Mouse (Mus musculus) kidney, adult 2 months (tissue): Measurements from ENCODE around the gene Rbm20. TPM values are rescaled to one million over a fixed set of nuclear protein-coding genes. Genes with fewer than 3 reads are reported as not detected.

Source experiments
- DNase-seq: peaks from one replicate; pipeline ENCODE4 v3.0.0; 2021
- H3K27ac ChIP-seq: fragments of 200-500 bp; 2 replicates; pipeline ENCODE4 v1.5.1; 2012; ENCODE audit warnings: low read depth, low read length, control low read depth, inconsistent platforms; ENCODE audit not compliant: insufficient read depth
- H3K27me3 ChIP-seq: fragments of 200-500 bp; replicated peaks from 2 replicates; pipeline ENCODE4 v1.6.1; 2012; ENCODE audit warnings: mild to moderate bottlenecking, moderate library complexity, low read length, inconsistent platforms; ENCODE audit not compliant: control insufficient read depth, insufficient read depth
- H3K36me3 ChIP-seq: fragments of 200-500 bp; 2 replicates; pipeline ENCODE4 v1.6.1; 2012; ENCODE audit warnings: mild to moderate bottlenecking, moderate library complexity, low read length, inconsistent platforms; ENCODE audit not compliant: control insufficient read depth, insufficient read depth
- H3K4me1 ChIP-seq: fragments of 200-500 bp; 2 replicates; pipeline ENCODE4 v1.6.1; 2011; ENCODE audit warnings: low read length; ENCODE audit not compliant: control insufficient read depth, insufficient read depth
- H3K4me3 ChIP-seq: fragments of 200-500 bp; 2 replicates; pipeline ENCODE4 v1.5.1; 2011; ENCODE audit warnings: mild to moderate bottlenecking, low read depth, low read length, control low read depth; ENCODE audit not compliant: insufficient read depth
- CTCF ChIP-seq: fragments of 200-500 bp; conservative IDR thresholded peaks from 2 replicates; pipeline ENCODE4 v1.5.1; 2011; ENCODE audit warnings: low read depth, mild to moderate bottlenecking, control low read depth, low read length, moderate library complexity, mixed read lengths; ENCODE audit not compliant: insufficient read depth, insufficient read length
- POLR2A ChIP-seq: fragments of 200-500 bp; IDR thresholded peaks from one replicate; pipeline ENCODE4 v1.6.1; 2011; ENCODE audit warnings: low read depth, low read length, control low read depth
- WGBS: fragments of 180-500 bp; shearing (Covaris S2); methylation state at CpG from one replicate; pipeline ENCODE4 v1.1.7; 2018; 5-methylcytosine and 5-hydroxymethylcytosine counted together
- polyA plus RNA-seq: library from polyadenylated mRNA; depleted of rRNA; stranded (reverse); fragments of >200 nt; gene quantifications from 2 replicates; pipeline ENCODE4 v1.2.3, GENCODE M21; 2012

The Rbm20 gene
- polyA plus RNA-seq, 1 experiment = 4.3 TPM

DNA sequence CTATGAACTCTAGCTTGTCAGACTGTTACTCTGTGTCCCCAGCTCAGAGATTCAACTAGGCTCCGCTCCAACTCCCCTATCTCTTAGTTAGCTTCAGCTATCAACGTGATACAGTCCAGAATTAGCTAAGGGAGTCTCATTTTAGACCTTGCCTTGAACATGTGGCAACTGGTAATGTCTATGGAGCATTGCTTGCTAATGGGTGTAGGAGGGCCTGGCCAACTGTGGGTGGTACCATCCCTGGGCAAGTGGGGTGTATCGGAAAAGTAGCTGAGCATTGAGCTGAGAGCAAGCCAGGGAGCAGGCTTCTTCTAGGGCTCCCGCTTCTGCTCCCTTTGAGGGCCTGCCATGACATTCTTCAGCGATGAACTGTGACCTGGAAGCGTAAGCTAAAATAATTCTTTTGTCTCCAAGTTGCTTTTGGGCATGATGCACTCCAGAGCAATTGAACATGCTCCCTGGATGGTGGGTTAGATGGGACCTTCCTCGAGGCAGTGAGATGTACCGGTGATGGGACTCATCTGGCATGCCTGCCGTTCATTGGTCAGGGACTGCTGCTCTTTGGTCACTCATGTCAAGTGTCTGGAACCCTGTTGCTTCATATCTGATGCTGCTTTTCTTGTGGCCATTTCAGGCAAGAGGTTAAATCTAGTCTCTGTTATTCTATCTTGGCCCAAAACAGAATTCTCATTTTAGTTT, 16.2 kb upstream of the Rbm20 start:
- 68% methylated on average over 9 of the region's 9 CpGs for WGBS
- H3K27me3 ChIP-seq = no peaks in the 10 kb centered on the region
- no peak for TF ChIP-seq POLR2A
- no peak for TF ChIP-seq CTCF
- H3K4me3 ChIP-seq = no peak overlapping the region
- no peaks in the 10 kb centered on the region for H3K36me3 ChIP-seq
- H3K27ac ChIP-seq = no peak overlapping the region
- H3K4me1 ChIP-seq = no peaks in the 10 kb centered on the region
- no peak for DNase-seq

DNA sequence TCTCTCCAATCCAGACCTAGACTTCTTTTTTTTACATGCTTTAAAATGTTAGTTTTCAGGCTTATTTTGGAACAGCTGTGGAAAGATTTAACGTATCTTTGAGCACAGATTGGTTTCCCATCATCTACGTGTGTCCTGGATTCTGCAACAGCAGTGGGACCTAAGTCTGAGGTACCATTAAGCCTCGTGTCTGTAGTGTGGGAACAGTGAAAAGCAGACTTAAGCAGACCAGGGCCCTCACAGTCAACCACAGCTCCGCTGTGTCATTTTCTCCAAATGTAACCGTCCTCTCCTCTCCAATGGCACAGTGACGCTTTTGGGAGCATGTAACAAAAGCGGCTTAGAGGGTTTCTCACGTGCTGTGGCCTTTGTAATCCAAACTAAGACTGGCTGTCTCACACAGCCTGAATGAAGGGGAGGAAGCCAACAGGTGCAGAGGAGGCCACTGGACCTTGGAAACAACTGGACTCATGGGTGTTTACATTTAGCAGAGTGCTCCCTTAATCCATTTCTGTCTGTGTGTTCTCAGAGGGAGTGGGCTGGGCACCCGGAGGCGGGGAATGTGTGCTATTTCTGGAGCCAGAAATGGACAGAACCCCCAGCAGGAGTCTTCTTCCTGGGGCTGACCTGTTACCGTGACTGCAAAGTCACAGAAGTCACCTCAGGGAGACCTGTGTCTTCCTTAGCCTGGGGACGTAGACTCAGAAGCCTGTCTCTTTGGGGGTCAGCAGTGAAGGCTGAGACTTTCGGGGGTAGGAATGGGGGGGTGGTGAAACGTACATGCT, 15.0 kb upstream of the Rbm20 start:
- Histone ChIP-seq H3K27ac (no peak overlapping the region), H3K4me3 (no peak overlapping the region), H3K27me3 (no peaks in the 10 kb centered on the region), H3K36me3 (no peaks in the 10 kb centered on the region), H3K4me1 (no peaks in the 10 kb centered on the region)
- TF ChIP-seq POLR2A = no peak
- TF ChIP-seq CTCF = no peak
- no peak for DNase-seq
- 68% methylated on average over 14 of the region's 14 CpGs for WGBS

DNA sequence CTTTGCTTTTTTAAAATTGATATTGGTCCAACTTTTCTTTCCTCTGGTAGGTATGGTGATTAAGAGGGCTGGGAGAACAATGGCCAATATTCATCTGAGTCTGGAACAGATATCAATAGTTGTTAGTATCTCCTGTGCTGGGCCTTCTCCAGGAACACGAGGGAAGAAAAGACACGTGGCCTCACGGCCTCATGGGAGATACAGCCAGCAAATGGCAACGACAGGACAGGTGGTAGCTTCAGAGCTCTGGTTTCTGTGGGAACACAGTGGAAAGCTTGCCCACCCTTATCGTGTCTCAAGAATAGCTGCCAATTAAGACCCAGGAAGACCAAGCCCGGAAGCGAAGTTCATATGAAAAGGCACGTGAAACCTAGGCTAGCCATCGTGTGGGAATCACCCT, 12.3 kb upstream of the Rbm20 start:
- DNase-seq = no peak
- WGBS = 93% methylated on average over 9 of the region's 9 CpGs
- no peaks in the 10 kb centered on the region for H3K36me3 ChIP-seq
- H3K4me3 ChIP-seq = no peak overlapping the region
- H3K27ac ChIP-seq = no peak overlapping the region
- H3K4me1 ChIP-seq = no peaks in the 10 kb centered on the region
- no peak for TF ChIP-seq POLR2A
- no peak for TF ChIP-seq CTCF
- no peaks in the 10 kb centered on the region for H3K27me3 ChIP-seq

DNA sequence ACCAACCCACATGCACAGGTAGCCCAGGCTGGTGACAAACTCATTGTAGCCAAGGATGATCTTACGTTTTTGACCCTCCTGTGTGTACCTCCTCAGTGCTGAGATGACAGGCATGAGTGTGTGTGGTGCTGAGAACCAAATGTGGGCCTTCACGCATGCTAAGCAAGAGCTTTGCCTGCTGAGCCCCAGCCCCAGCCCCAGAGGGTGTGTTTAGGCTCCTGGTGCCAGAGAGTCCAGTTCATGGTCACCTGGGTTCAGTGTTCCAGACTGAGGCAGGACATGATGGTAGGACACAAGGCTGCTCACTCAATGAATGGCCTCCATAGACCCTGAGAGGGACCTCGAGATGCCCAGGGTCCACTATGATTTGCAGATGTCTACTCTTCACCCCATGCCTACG, 11.7 kb upstream of the Rbm20 start:
- no peaks in the 10 kb centered on the region for H3K36me3 ChIP-seq
- TF ChIP-seq CTCF (no peak), POLR2A (no peak)
- no peak overlapping the region for H3K27ac ChIP-seq
- no peak overlapping the region for H3K4me3 ChIP-seq
- no peak for DNase-seq
- no peaks in the 10 kb centered on the region for H3K27me3 ChIP-seq
- 94% methylated on average over 4 of the region's 4 CpGs for WGBS
- H3K4me1 ChIP-seq = no peaks in the 10 kb centered on the region

DNA sequence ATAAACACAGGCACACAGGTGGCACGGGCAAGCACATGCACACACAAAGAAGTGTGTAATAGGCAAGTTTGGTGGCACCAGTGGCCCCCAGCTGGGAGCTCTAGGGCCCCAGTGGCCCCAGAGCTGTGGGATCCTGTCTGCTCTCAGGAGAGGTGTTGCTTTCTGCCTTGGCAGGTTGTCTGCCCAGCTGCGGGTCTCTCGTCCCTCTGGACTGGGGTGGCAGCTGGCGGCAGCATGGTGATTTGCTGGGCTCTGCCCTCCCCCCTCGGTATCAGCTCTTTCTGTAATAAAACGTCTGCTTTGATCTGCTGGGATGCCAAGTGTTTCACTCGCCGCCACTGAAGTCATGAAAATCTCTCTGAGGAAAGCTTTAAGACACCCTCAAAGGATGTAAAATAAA, 10.4 kb upstream of the Rbm20 start:
- H3K4me3 ChIP-seq = no peak overlapping the region
- H3K4me1 ChIP-seq = no peaks in the 10 kb centered on the region
- no peak for TF ChIP-seq CTCF
- H3K36me3 ChIP-seq = no peaks in the 10 kb centered on the region
- no peak for DNase-seq
- no peaks in the 10 kb centered on the region for H3K27me3 ChIP-seq
- H3K27ac ChIP-seq = no peak overlapping the region
- 39% methylated on average over 8 of the region's 8 CpGs for WGBS

DNA sequence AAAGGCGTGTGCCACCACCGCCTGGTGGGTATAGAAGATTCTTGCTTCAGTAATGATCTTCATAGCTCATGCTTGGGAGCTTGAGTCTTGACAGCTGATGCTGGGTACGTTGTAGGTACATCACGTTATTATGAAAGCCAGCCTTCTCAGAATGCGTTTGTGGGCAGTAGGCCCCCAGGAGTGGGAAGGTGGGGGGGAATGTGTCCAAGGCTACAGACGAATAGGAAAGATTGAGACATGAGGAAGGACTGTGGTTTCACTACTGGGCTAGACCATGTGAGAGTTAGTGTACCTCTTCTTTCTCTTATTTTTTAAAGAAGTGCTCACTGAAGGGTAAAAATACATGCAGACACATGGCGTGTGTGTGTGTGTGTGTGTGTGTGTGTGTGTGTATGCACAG, 8.3 kb upstream of the Rbm20 start:
- no peaks in the 10 kb centered on the region for H3K4me1 ChIP-seq
- H3K36me3 ChIP-seq = no peaks in the 10 kb centered on the region
- no peaks in the 10 kb centered on the region for H3K27me3 ChIP-seq
- no peak overlapping the region for H3K27ac ChIP-seq
- no peak overlapping the region for H3K4me3 ChIP-seq
- DNase-seq = no peak
- TF ChIP-seq POLR2A (no peak), CTCF (no peak)
- 80% methylated on average over 7 of the region's 7 CpGs for WGBS

DNA sequence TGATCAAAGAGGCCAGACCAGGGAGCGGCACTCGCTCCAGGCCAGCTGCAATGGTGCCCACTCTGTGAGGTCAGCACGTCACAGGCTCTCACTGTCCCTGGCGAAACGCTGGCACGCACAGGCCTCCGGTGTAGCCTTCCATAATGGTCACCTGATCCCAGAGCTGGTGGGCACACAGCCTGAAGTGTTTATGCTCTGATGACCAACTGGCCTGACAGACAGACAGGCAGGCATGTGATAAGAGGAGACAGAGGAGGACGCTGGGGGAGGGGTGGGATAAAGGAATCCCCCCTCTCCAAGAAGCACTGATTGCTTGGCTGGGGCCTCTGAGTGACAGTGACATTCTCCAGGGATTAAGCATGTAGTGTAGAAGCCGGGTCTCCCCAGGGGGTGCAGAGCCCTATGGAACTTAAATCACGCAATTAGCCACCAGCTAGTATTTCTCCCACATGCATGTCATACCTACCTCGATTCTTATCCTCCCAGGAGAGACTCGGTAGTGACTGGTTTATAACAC, 6.4 kb upstream of the Rbm20 start:
- 55% methylated on average over 12 of the region's 12 CpGs for WGBS
- DNase-seq = no peak
- H3K36me3 ChIP-seq = no peaks in the 10 kb centered on the region
- no peak overlapping the region for H3K4me3 ChIP-seq
- no peaks in the 10 kb centered on the region for H3K4me1 ChIP-seq
- H3K27me3 ChIP-seq = no peaks in the 10 kb centered on the region
- no peak overlapping the region for H3K27ac ChIP-seq
- TF ChIP-seq POLR2A (no peak), CTCF (no peak)
